Mouse (Mus musculus) limb, embryonic 13.5 days (tissue): ENCODE data around the gene Fam118a. TPM values are rescaled to one million over a fixed set of nuclear protein-coding genes. Genes with fewer than 3 reads are reported as not detected.

Experiments used
- ATAC-seq: fragments of 200-750 bp; cut with Nextera tagmentation; 2 replicates; pipeline ENCODE4 v1.8.0; 2017; ENCODE audit warnings: low read depth, moderate number of reproducible peaks, moderate TSS enrichment; ENCODE audit not compliant: low FRiP score
- H3K27ac ChIP-seq: fragments of 300-500 bp; sonication (generic); 2 replicates; pipeline ENCODE4 v1.5.1; 2015; ENCODE audit warnings: inconsistent platforms, mild to moderate bottlenecking, moderate library complexity
- H3K27me3 ChIP-seq: fragments of 300-500 bp; sonication (generic); 2 replicates; pipeline ENCODE4 v1.6.1; 2015; ENCODE audit warnings: mild to moderate bottlenecking, inconsistent platforms
- H3K36me3 ChIP-seq: fragments of 300-500 bp; sonication (generic); 2 replicates; pipeline ENCODE4 v1.6.1; 2015; ENCODE audit warnings: inconsistent platforms, mild to moderate bottlenecking, moderate library complexity
- H3K4me1 ChIP-seq: fragments of 300-500 bp; sonication (generic); 2 replicates; pipeline ENCODE4 v1.6.1; 2015; ENCODE audit warnings: inconsistent platforms
- H3K4me2 ChIP-seq: fragments of 300-500 bp; sonication (generic); replicated peaks from 2 replicates; pipeline ENCODE4 v1.6.1; 2015; ENCODE audit warnings: inconsistent platforms, mild to moderate bottlenecking, moderate library complexity
- H3K4me3 ChIP-seq: fragments of 300-500 bp; sonication (generic); 2 replicates; pipeline ENCODE4 v1.5.1; 2015; ENCODE audit warnings: moderate library complexity, mild to moderate bottlenecking, inconsistent platforms
- H3K9ac ChIP-seq: fragments of 300-500 bp; sonication (generic); 2 replicates; pipeline ENCODE4 v1.6.1; 2015; ENCODE audit warnings: mild to moderate bottlenecking, inconsistent platforms
- H3K9me3 ChIP-seq: fragments of 300-500 bp; sonication (generic); 2 replicates; pipeline ENCODE4 v1.6.1; 2016; ENCODE audit warnings: inconsistent platforms
- WGBS: fragments of 180-500 bp; shearing (Covaris S2); methylation state at CpG from one replicate; pipeline ENCODE4 v1.1.7; 2015; 5-methylcytosine and 5-hydroxymethylcytosine counted together
- polyA plus RNA-seq: library from polyadenylated mRNA; unstranded; fragments of >200 nt; fragmentation: Nextera tagmentation; extraction: Ambion mirVana; gene quantifications from 2 replicates; pipeline ENCODE4 v1.2.1, GENCODE M21; 2015

The Fam118a gene
- polyA plus RNA-seq, 1 experiment from 2014 or later: 28.3 TPM

GRCm38 (mm10) chr15:85046230-85046950 lies 17.6 kb downstream of the Fam118a start:
- Histone ChIP-seq H3K4me3 (no peak overlapping the region), H3K4me1 (peaks cover 44% of the 10 kb centered on the region), H3K27me3 (no peaks in the 10 kb centered on the region), H3K4me2 (no peak overlapping the region), H3K9ac (no peak overlapping the region), H3K36me3 (peaks cover 65% of the 10 kb centered on the region), H3K27ac (no peak overlapping the region), H3K9me3 (no peaks in the 10 kb centered on the region)
- ATAC-seq: no peak
- WGBS: 86% methylated on average over 14 of the region's 14 CpGs

- H3K27ac ChIP-seq: no peak overlapping the region
Observed at GRCm38 (mm10) chr15:85047865-85048264, 19.1 kb downstream of the Fam118a start.

GRCm38 (mm10) chr15:85049758-85050157 lies 21.0 kb downstream of the Fam118a start:
- WGBS: 83% methylated on average over 1 of the region's 1 CpGs

More at GRCm38 (mm10) chr15:85047865-85048264, 19.1 kb downstream of the Fam118a start:
- Histone ChIP-seq H3K4me1 (peaks cover 29% of the 10 kb centered on the region), H3K4me2 (no peak overlapping the region), H3K4me3 (no peak overlapping the region), H3K27me3 (no peaks in the 10 kb centered on the region), H3K9me3 (no peaks in the 10 kb centered on the region), H3K36me3 (peaks cover 79% of the 10 kb centered on the region), H3K9ac (no peak overlapping the region)
- WGBS: 88% methylated on average over 4 of the region's 4 CpGs
- no peak for ATAC-seq

GRCm38 (mm10) chr15:85054098-85054497 lies 25.4 kb downstream of the Fam118a start:
- WGBS: 93% methylated on average over 3 of the region's 3 CpGs
- no peak for ATAC-seq
- no peaks in the 10 kb centered on the region for H3K27me3 ChIP-seq
- no peak overlapping the region for H3K27ac ChIP-seq
- no peak overlapping the region for H3K4me2 ChIP-seq
- H3K36me3 ChIP-seq: peaks cover 89% of the 10 kb centered on the region
- no peak overlapping the region for H3K4me3 ChIP-seq
- H3K9ac ChIP-seq: no peak overlapping the region
- no peaks in the 10 kb centered on the region for H3K4me1 ChIP-seq
- no peaks in the 10 kb centered on the region for H3K9me3 ChIP-seq

More at GRCm38 (mm10) chr15:85049758-85050157, 21.0 kb downstream of the Fam118a start:
- no peak for ATAC-seq
- Histone ChIP-seq H3K27ac (no peak overlapping the region), H3K4me1 (peaks cover 10% of the 10 kb centered on the region; the same call in 1 of the 2 replicates), H3K4me3 (no peak overlapping the region), H3K9me3 (no peaks in the 10 kb centered on the region), H3K27me3 (no peaks in the 10 kb centered on the region), H3K9ac (no peak overlapping the region), H3K36me3 (peaks cover 93% of the 10 kb centered on the region), H3K4me2 (no peak overlapping the region)

- no peaks in the 10 kb centered on the region for H3K27me3 ChIP-seq
- 89% methylated on average over 4 of the region's 4 CpGs for WGBS
- ATAC-seq: no peak
- no peak overlapping the region for H3K4me3 ChIP-seq
- H3K27ac ChIP-seq: no peak overlapping the region
- no peaks in the 10 kb centered on the region for H3K4me1 ChIP-seq
- H3K36me3 ChIP-seq: peaks cover 83% of the 10 kb centered on the region
- H3K4me2 ChIP-seq: no peak overlapping the region
- no peak overlapping the region for H3K9ac ChIP-seq
- no peaks in the 10 kb centered on the region for H3K9me3 ChIP-seq
Observed at GRCm38 (mm10) chr15:85055186-85055585, 26.4 kb downstream of the Fam118a start.

GRCm38 (mm10) chr15:85063421-85063820 lies 34.7 kb downstream of the Fam118a start:
- Histone ChIP-seq H3K27ac (no peak overlapping the region), H3K4me2 (no peak overlapping the region), H3K36me3 (peaks cover 38% of the 10 kb centered on the region), H3K9ac (no peak overlapping the region), H3K9me3 (no peaks in the 10 kb centered on the region), H3K27me3 (no peaks in the 10 kb centered on the region), H3K4me1 (no peaks in the 10 kb centered on the region), H3K4me3 (no peak overlapping the region)
- 94% methylated on average over 2 of the region's 2 CpGs for WGBS
- no peak for ATAC-seq

GRCm38 (mm10) chr15:85070561-85070960 lies 41.8 kb downstream of the Fam118a start:
- no peaks in the 10 kb centered on the region for H3K4me1 ChIP-seq
- WGBS: 32% methylated on average over 2 of the region's 2 CpGs
- H3K4me2 ChIP-seq: no peak overlapping the region
- no peak overlapping the region for H3K9ac ChIP-seq
- H3K4me3 ChIP-seq: no peak overlapping the region
- H3K36me3 ChIP-seq: no peaks in the 10 kb centered on the region
- no peak overlapping the region for H3K27ac ChIP-seq
- no peaks in the 10 kb centered on the region for H3K27me3 ChIP-seq
- no peaks in the 10 kb centered on the region for H3K9me3 ChIP-seq
- no peak for ATAC-seq

GRCm38 (mm10) chr15:85072651-85073050 lies 43.9 kb downstream of the Fam118a start:
- 79% methylated on average over 2 of the region's 2 CpGs for WGBS
- H3K27me3 ChIP-seq: no peaks in the 10 kb centered on the region
- no peak overlapping the region for H3K4me3 ChIP-seq
- no peaks in the 10 kb centered on the region for H3K9me3 ChIP-seq
- H3K27ac ChIP-seq: no peak overlapping the region
- no peaks in the 10 kb centered on the region for H3K36me3 ChIP-seq
- H3K4me2 ChIP-seq: no peak overlapping the region
- no peaks in the 10 kb centered on the region for H3K4me1 ChIP-seq
- no peak for ATAC-seq
- H3K9ac ChIP-seq: no peak overlapping the region

GRCm38 (mm10) chr15:85085641-85086040 lies 56.9 kb downstream of the Fam118a start:
- no peaks in the 10 kb centered on the region for H3K9me3 ChIP-seq
- H3K4me2 ChIP-seq: no peak overlapping the region
- no peak for ATAC-seq
- H3K4me1 ChIP-seq: no peaks in the 10 kb centered on the region
- no peak overlapping the region for H3K4me3 ChIP-seq
- no peak overlapping the region for H3K27ac ChIP-seq
- no peak overlapping the region for H3K9ac ChIP-seq
- H3K36me3 ChIP-seq: no peaks in the 10 kb centered on the region
- WGBS: 52% methylated on average over 1 of the region's 1 CpGs
- no peaks in the 10 kb centered on the region for H3K27me3 ChIP-seq

Other genes with a start within 250 kb of the Fam118a start
- 0.48 and 0.73 TPM in 2 replicates for gene Phf21b, start 172.9 kb upstream of the Fam118a start, polyA plus RNA-seq
- gene Gm29666, start 108.9 kb upstream of the Fam118a start, polyA plus RNA-seq: 0.68 and 0.73 TPM in 2 replicates
- 37.1 and 39.8 TPM in 2 replicates for gene Nup50, start 105.5 kb upstream of the Fam118a start, polyA plus RNA-seq
- gene 5031439G07Rik, start 40.4 kb upstream of the Fam118a start, polyA plus RNA-seq: 8.0 and 9.1 TPM in 2 replicates
- gene Upk3a, start 11.8 kb upstream of the Fam118a start, polyA plus RNA-seq: not detected in 2 replicates
- 0.18 and 0.24 TPM in 2 replicates for gene Smc1b, start 103.0 kb downstream of the Fam118a start, polyA plus RNA-seq
- gene Ribc2, start 103.1 kb downstream of the Fam118a start, polyA plus RNA-seq: 0.83 and 1.3 TPM in 2 replicates
- 217 and 232 TPM in 2 replicates for gene Fbln1, start 177.0 kb downstream of the Fam118a start, polyA plus RNA-seq